Mouse (Mus musculus): Measurements from ENCODE around the gene 6030408B16Rik. TPM values are rescaled to one million over a fixed set of nuclear protein-coding genes. Genes with fewer than 3 reads are reported as not detected.

The 6030408B16Rik gene
- polyA plus RNA-seq, 2 experiments, result 0.74 to 1.0 TPM

- Histone ChIP-seq H3K9me3 (ENCODE audit: control insufficient read depth, low read length) (no peaks in the 10 kb centered on the region), H3K27me3 (ENCODE audit: control insufficient read depth, insufficient read depth, low read length) (no peaks in the 10 kb centered on the region), H3K9ac (ENCODE audit: low read depth, low read length, severe bottlenecking) (no peak overlapping the region), H3K4me2 (replicated peaks; ENCODE audit: low read depth, low read length, severe bottlenecking) (no peak overlapping the region), H3K36me3 (ENCODE audit: control insufficient read depth, insufficient read depth, low read length) (no peaks in the 10 kb centered on the region), H3K4me1 (ENCODE audit: control insufficient read depth, insufficient read depth, low read length) (peaks cover 37% of the 10 kb centered on the region), H3K27ac (replicated peaks; ENCODE audit: low read depth, low read length) (no peak overlapping the region), H3K4me3 (replicated peaks; ENCODE audit: low read length) (no peak overlapping the region)
- 78% methylated on average over 9 of the region's 9 CpGs for WGBS
- no peak for DNase-seq (ENCODE audit: low spot score)
- TF ChIP-seq POLR2A (IDR thresholded peaks at IDR 0.05; ENCODE audit: borderline replicate concordance, extremely low read depth, insufficient read depth, insufficient read length), result no peak
- ATAC-seq (ENCODE audit: low FRiP score, low read depth), result no peak
Measured at GRCm38 (mm10) chr15:101250220-101250800, 42.7 kb upstream of the 6030408B16Rik start.

- no peak for TF ChIP-seq POLR2A (IDR thresholded peaks at IDR 0.05; ENCODE audit: borderline replicate concordance, extremely low read depth, insufficient read depth, insufficient read length)
- ATAC-seq (ENCODE audit: low FRiP score, low read depth), result no peak
- Histone ChIP-seq H3K9ac (ENCODE audit: low read depth, low read length, severe bottlenecking) (no peak overlapping the region), H3K4me2 (replicated peaks; ENCODE audit: low read depth, low read length, severe bottlenecking) (no peak overlapping the region), H3K9me3 (ENCODE audit: control insufficient read depth, low read length) (no peaks in the 10 kb centered on the region), H3K4me3 (replicated peaks; ENCODE audit: low read length) (no peak overlapping the region), H3K36me3 (ENCODE audit: control insufficient read depth, insufficient read depth, low read length) (no peaks in the 10 kb centered on the region), H3K27me3 (ENCODE audit: control insufficient read depth, insufficient read depth, low read length) (no peaks in the 10 kb centered on the region), H3K4me1 (ENCODE audit: control insufficient read depth, insufficient read depth, low read length) (peaks cover 27% of the 10 kb centered on the region), H3K27ac (replicated peaks; ENCODE audit: low read depth, low read length) (no peak overlapping the region)
- no peak for DNase-seq (ENCODE audit: low spot score)
- WGBS, result 83% methylated on average over 5 of the region's 5 CpGs
Measured at GRCm38 (mm10) chr15:101251930-101252329, 41.1 kb upstream of the 6030408B16Rik start.

DNA sequence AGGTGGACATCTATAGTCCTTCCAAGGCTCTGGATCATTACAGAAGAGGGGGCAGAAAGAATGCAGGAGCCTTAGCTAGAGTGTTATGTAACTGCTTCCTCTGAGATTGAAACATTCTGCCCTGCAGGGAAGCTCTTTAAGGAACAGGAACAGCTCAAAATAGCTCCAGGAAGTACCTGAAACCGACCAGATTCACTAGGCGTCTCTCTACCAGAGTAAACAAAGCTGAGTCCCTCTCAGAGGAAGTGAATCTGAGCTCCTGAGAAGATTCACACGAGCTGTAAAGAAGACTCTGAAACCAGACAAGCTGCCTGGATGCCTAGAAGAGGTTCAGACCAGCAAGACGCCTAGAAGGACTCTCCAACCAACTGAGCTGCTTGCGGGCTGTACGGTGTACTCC is 40.4 kb upstream of the 6030408B16Rik start:
- no peak for DNase-seq (ENCODE audit: low spot score)
- H3K27ac ChIP-seq (replicated peaks; ENCODE audit: low read depth, low read length), result no peak overlapping the region
- H3K9ac ChIP-seq (ENCODE audit: low read depth, low read length, severe bottlenecking), result no peak overlapping the region
- H3K4me2 ChIP-seq (replicated peaks; ENCODE audit: low read depth, low read length, severe bottlenecking), result no peak overlapping the region
- H3K4me1 ChIP-seq (ENCODE audit: control insufficient read depth, insufficient read depth, low read length), result peaks cover 21% of the 10 kb centered on the region
- no peak for ATAC-seq (ENCODE audit: low FRiP score, low read depth)
- no peak overlapping the region for H3K4me3 ChIP-seq (replicated peaks; ENCODE audit: low read length)
- H3K27me3 ChIP-seq (ENCODE audit: control insufficient read depth, insufficient read depth, low read length), result no peaks in the 10 kb centered on the region
- 85% methylated on average over 6 of the region's 6 CpGs for WGBS
- H3K36me3 ChIP-seq (ENCODE audit: control insufficient read depth, insufficient read depth, low read length), result no peaks in the 10 kb centered on the region
- TF ChIP-seq POLR2A (IDR thresholded peaks at IDR 0.05; ENCODE audit: borderline replicate concordance, extremely low read depth, insufficient read depth, insufficient read length), result no peak
- no peaks in the 10 kb centered on the region for H3K9me3 ChIP-seq (ENCODE audit: control insufficient read depth, low read length)

DNA sequence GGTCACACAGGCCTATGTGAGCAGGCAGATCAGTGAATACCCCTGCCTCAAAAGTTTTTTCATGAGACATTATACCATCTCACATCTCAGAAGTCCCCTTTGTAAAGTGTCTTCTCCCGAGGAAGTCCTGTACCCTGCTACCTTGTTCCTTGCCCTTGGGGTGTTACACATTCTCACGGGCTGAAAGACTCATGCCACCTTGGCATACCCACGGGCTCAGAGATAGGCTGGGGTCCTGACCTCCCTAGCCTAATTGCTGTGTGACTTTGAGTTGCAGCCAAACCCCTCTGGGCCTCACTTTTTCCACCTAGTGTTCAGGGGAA is 39.5 kb upstream of the 6030408B16Rik start:
- DNase-seq (ENCODE audit: low spot score) (no peak), ATAC-seq (ENCODE audit: low FRiP score, low read depth) (no peak)
- Histone ChIP-seq H3K4me3 (replicated peaks; ENCODE audit: low read length) (peak overlapping the region; percentile 66), H3K9ac (ENCODE audit: low read depth, low read length, severe bottlenecking) (peak overlapping the region; percentile 75), H3K4me2 (replicated peaks; ENCODE audit: low read depth, low read length, severe bottlenecking) (peak overlapping the region; percentile 89), H3K9me3 (ENCODE audit: control insufficient read depth, low read length) (no peaks in the 10 kb centered on the region), H3K27me3 (ENCODE audit: control insufficient read depth, insufficient read depth, low read length) (no peaks in the 10 kb centered on the region), H3K4me1 (ENCODE audit: control insufficient read depth, insufficient read depth, low read length) (peaks cover 13% of the 10 kb centered on the region), H3K27ac (replicated peaks; ENCODE audit: low read depth, low read length) (peak overlapping the region; percentile 20; the same call in 1 of the 2 replicates), H3K36me3 (ENCODE audit: control insufficient read depth, insufficient read depth, low read length) (no peaks in the 10 kb centered on the region)
- 21% methylated on average over 3 of the region's 3 CpGs for WGBS
- TF ChIP-seq POLR2A (IDR thresholded peaks at IDR 0.05; ENCODE audit: borderline replicate concordance, extremely low read depth, insufficient read depth, insufficient read length), result no peak

- ATAC-seq (ENCODE audit: low FRiP score, low read depth) (peak; percentile 84), DNase-seq (ENCODE audit: low spot score) (peak; percentile 66)
- Histone ChIP-seq H3K27me3 (ENCODE audit: control insufficient read depth, insufficient read depth, low read length) (no peaks in the 10 kb centered on the region), H3K9ac (ENCODE audit: low read depth, low read length, severe bottlenecking) (peak within 1 kb of the TSS; percentile 75), H3K9me3 (ENCODE audit: control insufficient read depth, low read length) (no peaks in the 10 kb centered on the region), H3K4me3 (replicated peaks; ENCODE audit: low read length) (peak within 1 kb of the TSS; percentile 66), H3K27ac (replicated peaks; ENCODE audit: low read depth, low read length) (peak within 1 kb of the TSS; percentile 40; the same call in 1 of the 2 replicates), H3K36me3 (ENCODE audit: control insufficient read depth, insufficient read depth, low read length) (no peaks in the 10 kb centered on the region), H3K4me1 (ENCODE audit: control insufficient read depth, insufficient read depth, low read length) (peaks cover 10% of the 10 kb centered on the region), H3K4me2 (replicated peaks; ENCODE audit: low read depth, low read length, severe bottlenecking) (peak within 1 kb of the TSS; percentile 89)
- 2% methylated on average over 50 of the region's 82 CpGs for WGBS
- TF ChIP-seq POLR2A (IDR thresholded peaks at IDR 0.05; ENCODE audit: borderline replicate concordance, extremely low read depth, insufficient read depth, insufficient read length), result no peak
Measured at GRCm38 (mm10) chr15:101253886-101254795, 38.9 kb upstream of the 6030408B16Rik start, which contains the start of gene Nr4a1. Nr4a1 (plus strand) TSS chr15:101254269.

Measured in limb, embryonic 14.5 days (tissue).